Mouse (Mus musculus) adrenal gland, postnatal 14 days (tissue): Measurements from ENCODE around the gene Podxl2. TPM values are rescaled to one million over a fixed set of nuclear protein-coding genes. Genes with fewer than 3 reads are reported as not detected.

ENCODE experiments used
- DNase-seq: peaks from one replicate; pipeline ENCODE4 v3.0.0; 2021; ENCODE audit warnings: mixed read lengths
- total RNA-seq: library from RNA; stranded (reverse); gene quantifications from 2 replicates; pipeline ENCODE4 v1.2.3, GENCODE M21; 2021

Gene Podxl2
- total RNA-seq, 1 experiment from 2014 or later: 24.4 TPM

GRCm38 (mm10) chr6:88828206-88829009 is 46.4 kb downstream of the Podxl2 start:
- DNase-seq: no peak

- no peak for DNase-seq
Observed at GRCm38 (mm10) chr6:88827395-88828205, 47.2 kb downstream of the Podxl2 start.

GRCm38 (mm10) chr6:88826965-88827364 is 47.9 kb downstream of the Podxl2 start:
- no peak for DNase-seq

GRCm38 (mm10) chr6:88826545-88826944 is 48.3 kb downstream of the Podxl2 start:
- peak; percentile 90 for DNase-seq

- DNase-seq: no peak
Observed at GRCm38 (mm10) chr6:88826088-88826487, 48.8 kb downstream of the Podxl2 start.

- DNase-seq: no peak
Observed at GRCm38 (mm10) chr6:88824183-88824582, 50.7 kb downstream of the Podxl2 start.

- DNase-seq: peak; percentile 83
Observed at GRCm38 (mm10) chr6:88821901-88822300, 52.9 kb downstream of the Podxl2 start.

GRCm38 (mm10) chr6:88821294-88821693 is 53.5 kb downstream of the Podxl2 start:
- no peak for DNase-seq

GRCm38 (mm10) chr6:88820853-88821252 is 54.0 kb downstream of the Podxl2 start:
- DNase-seq: peak; percentile 45

- no peak for DNase-seq
Observed at GRCm38 (mm10) chr6:88816913-88817312, 57.9 kb downstream of the Podxl2 start.

- DNase-seq: no peak
Observed at GRCm38 (mm10) chr6:88815489-88815888, 59.4 kb downstream of the Podxl2 start.

GRCm38 (mm10) chr6:88815036-88815435 is 59.8 kb downstream of the Podxl2 start:
- DNase-seq: no peak

GRCm38 (mm10) chr6:88813832-88814231 is 61.0 kb downstream of the Podxl2 start:
- DNase-seq: no peak

GRCm38 (mm10) chr6:88812886-88813285 is 62.0 kb downstream of the Podxl2 start:
- DNase-seq: peak; percentile 53

- no peak for DNase-seq
Observed at GRCm38 (mm10) chr6:88811880-88812400, 62.9 kb downstream of the Podxl2 start.

GRCm38 (mm10) chr6:88811396-88811795 is 63.4 kb downstream of the Podxl2 start:
- no peak for DNase-seq

- DNase-seq: no peak
Observed at GRCm38 (mm10) chr6:88810291-88810690, 64.6 kb downstream of the Podxl2 start.

- DNase-seq: no peak
Observed at GRCm38 (mm10) chr6:88809091-88810037, 65.5 kb downstream of the Podxl2 start.

- peak; percentile 51 for DNase-seq
Observed at GRCm38 (mm10) chr6:88804966-88805577, 69.8 kb downstream of the Podxl2 start.

GRCm38 (mm10) chr6:88803957-88804695 is 70.7 kb downstream of the Podxl2 start:
- peak; percentile 29 for DNase-seq

- DNase-seq: no peak
Observed at GRCm38 (mm10) chr6:88803051-88803450, 71.8 kb downstream of the Podxl2 start.
